Mouse (Mus musculus) stomach, embryonic 14.5 days (tissue): ENCODE measurements around the gene Olfr330. TPM values are rescaled to one million over a fixed set of nuclear protein-coding genes. Genes with fewer than 3 reads are reported as not detected.
"Not testable (repeated sequence)": the region's sequence is repeated elsewhere in the genome, so short reads cannot be mapped to it uniquely, and the experiment has no call there.

Experiments
- ATAC-seq: fragments of 200-750 bp; cut with Nextera tagmentation; 2 replicates; pipeline ENCODE4 v1.8.0; 2017; ENCODE audit warnings: low read depth, moderate TSS enrichment; ENCODE audit not compliant: insufficient number of reproducible peaks, insufficient read depth, low FRiP score
- H3K27ac ChIP-seq: fragments of 300-500 bp; sonication (generic); 2 replicates; pipeline ENCODE4 v1.5.1; 2014; ENCODE audit warnings: mild to moderate bottlenecking, low read length, moderate library complexity, mixed read lengths
- H3K27me3 ChIP-seq: fragments of 300-500 bp; sonication (generic); 2 replicates; pipeline ENCODE4 v1.6.1; 2014; ENCODE audit warnings: low read length, control low read depth, mixed read lengths; ENCODE audit not compliant: control insufficient read depth, insufficient read depth
- H3K36me3 ChIP-seq: fragments of 300-500 bp; sonication (generic); 2 replicates; pipeline ENCODE4 v1.6.1; 2014; ENCODE audit warnings: mild to moderate bottlenecking, control low read depth, low read length, moderate library complexity, mixed read lengths; ENCODE audit not compliant: control insufficient read depth, insufficient read depth
- H3K4me1 ChIP-seq: fragments of 300-500 bp; sonication (generic); 2 replicates; pipeline ENCODE4 v1.6.1; 2014; ENCODE audit warnings: low read length, control low read depth, mixed read lengths; ENCODE audit not compliant: control insufficient read depth, insufficient read depth
- H3K4me2 ChIP-seq: fragments of 300-500 bp; sonication (generic); replicated peaks from 2 replicates; pipeline ENCODE4 v1.6.1; 2014; ENCODE audit warnings: low read depth, low read length, control low read depth
- H3K4me3 ChIP-seq: fragments of 300-500 bp; sonication (generic); 2 replicates; pipeline ENCODE4 v1.5.1; 2014; ENCODE audit warnings: low read depth, low read length, control low read depth
- H3K9ac ChIP-seq: fragments of 300-500 bp; sonication (generic); replicated peaks from 2 replicates; pipeline ENCODE4 v1.6.1; 2014; ENCODE audit warnings: low read depth, mild to moderate bottlenecking, control low read depth, low read length, moderate library complexity, mixed read lengths
- H3K9me3 ChIP-seq: fragments of 300-500 bp; sonication (generic); 2 replicates; pipeline ENCODE4 v1.6.1; 2016; ENCODE audit warnings: low read depth, low read length, control low read depth; ENCODE audit not compliant: control insufficient read depth
- whole genome bisulfite sequencing: fragments of 180-500 bp; shearing (Covaris S2); extraction: QIAGEN DNeasy Blood & Tissue Kit; methylation state at CpG from one replicate; pipeline ENCODE4 v1.1.7; 2014; 5-methylcytosine and 5-hydroxymethylcytosine counted together
- polyA plus RNA-seq: library from polyadenylated mRNA; unstranded; fragments of >200 nt; fragmentation: Nextera tagmentation; extraction: Ambion mirVana; gene quantifications from 2 replicates; pipeline ENCODE4 v1.2.1, GENCODE M21; 2014

Gene Olfr330
- polyA plus RNA-seq, 1 experiment from 2014 or later = not detected

DNA sequence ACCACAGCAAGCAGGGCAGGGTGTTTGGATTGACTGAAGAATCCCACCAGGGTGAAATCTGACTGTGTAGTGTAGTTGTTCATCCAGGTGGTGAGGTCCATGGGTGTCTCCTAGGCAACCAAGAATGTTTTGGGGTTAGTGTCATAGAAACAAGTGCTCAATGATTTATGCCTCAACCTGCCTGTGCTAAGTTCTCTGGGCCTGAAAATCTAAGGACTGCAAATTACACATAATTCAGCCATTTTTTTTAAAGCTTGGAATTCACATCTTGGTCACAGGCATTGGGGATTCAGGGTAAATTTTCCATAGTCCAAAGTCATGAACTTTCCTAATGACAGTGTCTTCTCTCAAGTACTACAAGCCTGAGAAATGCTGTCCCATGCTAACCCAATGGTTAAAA, 32.2 kb downstream of the Olfr330 start, which contains the start of gene Olfr331:
TSS of gene Olfr331 (minus strand) at position 101 of the 400 bp plus-strand sequence.
- not testable (repeated sequence) for H3K4me3 ChIP-seq, H3K4me2 ChIP-seq, H3K27ac ChIP-seq, H3K9ac ChIP-seq, H3K4me1 ChIP-seq, ATAC-seq, H3K9me3 ChIP-seq, H3K27me3 ChIP-seq, H3K36me3 ChIP-seq

DNA sequence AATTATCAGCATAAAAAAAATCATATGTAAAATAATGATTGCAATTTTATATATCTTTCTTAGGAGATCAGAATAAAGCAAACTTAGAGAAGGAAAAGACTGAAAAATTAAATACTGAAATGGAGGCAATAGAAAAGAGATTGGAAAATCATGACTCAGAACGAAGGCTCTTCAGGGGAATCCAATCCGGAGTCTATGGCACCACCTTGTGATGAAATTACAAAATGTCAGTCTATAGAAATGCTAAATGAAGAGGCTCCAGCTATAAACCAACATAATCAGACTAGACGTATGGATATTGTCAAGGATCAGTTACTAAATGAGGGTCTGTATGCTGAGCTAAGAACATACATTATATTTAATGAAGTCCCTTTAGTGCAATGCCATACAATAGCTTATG, 35.3 kb downstream of the Olfr330 start:
- H3K9ac ChIP-seq = no peak overlapping the region
- H3K27me3 ChIP-seq = no peaks in the 10 kb centered on the region
- no peak overlapping the region for H3K27ac ChIP-seq
- H3K4me2 ChIP-seq = no peak overlapping the region
- no peaks in the 10 kb centered on the region for H3K9me3 ChIP-seq
- no peak for ATAC-seq
- H3K36me3 ChIP-seq = no peaks in the 10 kb centered on the region
- H3K4me1 ChIP-seq = no peaks in the 10 kb centered on the region
- no peak overlapping the region for H3K4me3 ChIP-seq
- WGBS = 41% methylated on average over 3 of the region's 3 CpGs

DNA sequence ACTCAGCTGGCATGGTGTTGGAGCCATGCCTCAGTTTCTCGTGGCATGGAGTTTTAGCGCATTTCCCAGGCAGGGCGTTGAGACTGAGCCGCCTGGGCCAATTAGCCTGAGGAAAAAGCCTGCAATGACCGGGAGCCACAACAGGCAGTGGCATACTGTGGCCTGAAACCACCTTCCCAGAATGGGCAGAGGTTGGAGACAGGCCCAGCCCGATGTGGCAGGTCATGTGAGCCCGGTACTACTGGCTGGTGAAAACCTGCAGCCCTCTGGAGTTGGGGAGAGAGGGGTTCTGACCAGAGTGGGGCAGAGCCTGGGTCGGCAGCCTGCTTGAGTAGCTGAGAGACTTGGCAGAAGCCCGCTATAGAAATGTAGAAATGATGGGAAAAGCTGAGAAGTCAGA, 35.9 kb downstream of the Olfr330 start:
- Histone ChIP-seq H3K27me3 (no peaks in the 10 kb centered on the region), H3K9ac (no peak overlapping the region), H3K4me3 (no peak overlapping the region), H3K36me3 (no peaks in the 10 kb centered on the region), H3K4me2 (no peak overlapping the region), H3K27ac (no peak overlapping the region), H3K4me1 (no peaks in the 10 kb centered on the region), H3K9me3 (no peaks in the 10 kb centered on the region)
- 78% methylated on average over 9 of the region's 9 CpGs for WGBS
- no peak for ATAC-seq

DNA sequence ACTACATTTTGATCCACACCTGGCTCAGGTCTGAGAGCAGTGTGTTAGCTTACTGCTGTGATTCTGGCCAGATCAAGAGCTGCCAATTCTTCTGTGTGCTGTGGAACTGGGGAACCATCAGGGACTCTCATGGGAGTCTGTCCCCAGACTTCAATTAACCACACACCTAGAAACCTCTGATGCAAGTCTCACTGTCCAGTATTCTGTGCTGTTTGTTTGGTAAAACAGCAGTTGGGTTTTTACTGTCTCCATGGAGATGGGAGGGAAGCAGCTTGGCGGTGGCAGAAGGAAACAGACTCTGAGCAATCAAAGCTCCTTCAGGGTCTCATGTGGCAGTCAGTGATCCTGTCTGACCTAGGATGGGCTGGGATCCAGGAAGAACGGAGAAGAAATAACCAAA, 42.2 kb downstream of the Olfr330 start, which contains the start of gene Olfr332:
TSS of gene Olfr332 (minus strand) at position 101 of the 400 bp plus-strand sequence.
- no peak within 1 kb of the TSS for H3K4me2 ChIP-seq
- no peak within 1 kb of the TSS for H3K27ac ChIP-seq
- H3K27me3 ChIP-seq = no peaks in the 10 kb centered on the region
- no peaks in the 10 kb centered on the region for H3K9me3 ChIP-seq
- ATAC-seq = no peak
- no peaks in the 10 kb centered on the region for H3K4me1 ChIP-seq
- H3K36me3 ChIP-seq = no peaks in the 10 kb centered on the region
- no peak within 1 kb of the TSS for H3K9ac ChIP-seq
- H3K4me3 ChIP-seq = no peak within 1 kb of the TSS
- WGBS = 71% methylated on average over 2 of the region's 2 CpGs

Other genes with a start within 250 kb of the Olfr330 start
- 19.8 and 21.3 TPM in 2 replicates for gene Zfp692, start 227.8 kb downstream of the Olfr330 start, polyA plus RNA-seq
- gene Zfp672, start 204.5 kb downstream of the Olfr330 start, polyA plus RNA-seq = 41.8 and 44.9 TPM in 2 replicates
- 22.4 and 24.2 TPM in 2 replicates for gene Sh3bp5l, start 204.1 kb downstream of the Olfr330 start, polyA plus RNA-seq
- gene Lypd8, start 155.8 kb downstream of the Olfr330 start, polyA plus RNA-seq = 32.0 and 42.9 TPM in 2 replicates
- gene 1810065E05Rik, start 113.7 kb downstream of the Olfr330 start, polyA plus RNA-seq = not detected in 2 replicates
- gene Gm12253, start 102.3 kb downstream of the Olfr330 start, polyA plus RNA-seq = not detected in 2 replicates
- gene Lypd9, start 81.9 kb downstream of the Olfr330 start, polyA plus RNA-seq = not detected in 2 replicates
- not detected in 2 replicates for gene Olfr30, start 72.6 kb downstream of the Olfr330 start, polyA plus RNA-seq
- not detected in 2 replicates for gene Olfr332, start 42.3 kb downstream of the Olfr330 start, polyA plus RNA-seq
- not detected in 2 replicates for gene Olfr331, start 32.3 kb downstream of the Olfr330 start, polyA plus RNA-seq
- gene Olfr329-ps, start 11.6 kb upstream of the Olfr330 start, polyA plus RNA-seq = not detected in 2 replicates
- gene Olfr328, start 20.8 kb upstream of the Olfr330 start, polyA plus RNA-seq = 0.12 TPM in 1 of 2 replicates, not detected in the other
- gene Olfr224, start 35.7 kb upstream of the Olfr330 start, polyA plus RNA-seq = not detected in 2 replicates
- not detected in 2 replicates for gene Olfr325, start 42.9 kb upstream of the Olfr330 start, polyA plus RNA-seq
- gene Olfr324, start 60.3 kb upstream of the Olfr330 start, polyA plus RNA-seq = not detected in 2 replicates
- gene 2210407C18Rik, start 81.2 kb upstream of the Olfr330 start, polyA plus RNA-seq = 0.58 and 0.90 TPM in 2 replicates
- gene Olfr323, start 95.7 kb upstream of the Olfr330 start, polyA plus RNA-seq = not detected in 2 replicates
- gene Trim58, start 105.6 kb upstream of the Olfr330 start, polyA plus RNA-seq = 0.14 TPM in 1 of 2 replicates, not detected in the other
- gene Olfr322, start 123.9 kb upstream of the Olfr330 start, polyA plus RNA-seq = not detected in 2 replicates
- gene Olfr320, start 146.3 kb upstream of the Olfr330 start, polyA plus RNA-seq = not detected in 2 replicates
- gene Olfr319, start 164.3 kb upstream of the Olfr330 start, polyA plus RNA-seq = not detected in 2 replicates
- gene Olfr318, start 189.2 kb upstream of the Olfr330 start, polyA plus RNA-seq = not detected in 2 replicates
- gene Olfr317, start 204.4 kb upstream of the Olfr330 start, polyA plus RNA-seq = not detected in 2 replicates
- gene Olfr316, start 217.9 kb upstream of the Olfr330 start, polyA plus RNA-seq = not detected in 2 replicates
- not detected in 2 replicates for gene Olfr315, start 238.4 kb upstream of the Olfr330 start, polyA plus RNA-seq
- gene Olfr314, start 248.1 kb upstream of the Olfr330 start, polyA plus RNA-seq = not detected in 2 replicates